Mouse (Mus musculus) E14TG2a.4 (cell line): Measurements from ENCODE around the gene Pcdh9.

Experiments used
- H3K27me3 ChIP-seq: 2 replicates; pipeline ENCODE4 v1.6.1; 2014; ENCODE audit warnings: low read length, control low read depth; ENCODE audit not compliant: insufficient read depth
- H3K36me3 ChIP-seq: 2 replicates; pipeline ENCODE4 v1.6.1; 2014; ENCODE audit warnings: low read length, control low read depth; ENCODE audit not compliant: insufficient read depth
- H3K4me1 ChIP-seq: replicated peaks from 2 replicates; pipeline ENCODE4 v1.6.1; 2014; ENCODE audit warnings: low read depth, low read length, control low read depth
- H3K4me3 ChIP-seq: replicated peaks from 2 replicates; pipeline ENCODE4 v1.5.1; 2014; ENCODE audit warnings: mild to moderate bottlenecking, low read length
- H3K9me3 ChIP-seq: 2 replicates; pipeline ENCODE4 v1.6.1; 2014; ENCODE audit warnings: low read length, control low read depth
- CTCF ChIP-seq: conservative IDR thresholded peaks from 2 replicates; pipeline ENCODE4 v1.5.1; 2014; ENCODE audit warnings: low read length
- NANOG ChIP-seq: IDR thresholded peaks from 2 replicates; pipeline ENCODE4 v1.6.1; 2014; ENCODE audit warnings: borderline replicate concordance, low read length, mixed read lengths
- POU5F1 ChIP-seq: IDR thresholded peaks from 2 replicates; pipeline ENCODE4 v1.6.1; 2014; ENCODE audit warnings: low read length, borderline replicate concordance

Pcdh9 gene

DNA sequence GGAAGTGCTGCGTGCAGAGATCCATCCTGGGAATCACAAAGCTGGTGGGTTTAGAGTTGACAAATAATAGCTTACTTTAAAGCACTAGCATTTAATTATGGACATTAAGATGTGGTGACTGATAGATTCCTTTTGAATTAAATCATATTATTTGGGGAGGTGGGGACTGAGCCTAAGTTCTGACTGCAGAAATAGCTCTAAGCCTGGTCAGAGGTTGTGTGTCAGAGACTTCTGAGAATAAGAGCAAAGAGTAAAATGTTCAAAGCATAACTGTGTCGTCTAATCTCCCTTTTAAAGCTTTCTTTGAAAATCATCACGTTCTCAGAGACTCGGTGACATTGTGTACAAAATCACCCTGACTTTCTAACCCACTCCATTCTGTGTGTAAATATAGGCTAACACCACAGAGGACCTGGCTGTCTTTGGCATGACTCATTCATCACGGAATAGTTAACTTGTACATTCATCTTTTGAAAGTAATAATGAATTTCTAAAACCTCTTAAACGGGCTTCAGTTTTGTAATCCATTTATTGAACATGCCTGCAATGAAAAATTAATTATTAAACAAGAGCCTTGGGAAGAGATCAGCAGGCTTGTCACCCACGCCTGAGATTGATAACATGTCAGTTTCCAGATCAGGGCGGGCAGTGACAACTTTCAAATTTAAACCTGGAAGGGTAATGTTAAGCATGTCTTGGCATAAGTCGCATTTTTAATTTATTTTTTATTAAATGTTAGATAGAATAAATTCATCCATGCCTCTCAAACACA lies 236.3 kb downstream of the Pcdh9 start:
- H3K4me3 ChIP-seq, result no peak overlapping the region
- no peaks in the 10 kb centered on the region for H3K36me3 ChIP-seq
- H3K4me1 ChIP-seq, result no peaks in the 10 kb centered on the region
- TF ChIP-seq CTCF, result no peak
- TF ChIP-seq POU5F1, result no peak
- no peak for TF ChIP-seq NANOG
- H3K27me3 ChIP-seq, result no peaks in the 10 kb centered on the region
- H3K9me3 ChIP-seq, result no peaks in the 10 kb centered on the region

DNA sequence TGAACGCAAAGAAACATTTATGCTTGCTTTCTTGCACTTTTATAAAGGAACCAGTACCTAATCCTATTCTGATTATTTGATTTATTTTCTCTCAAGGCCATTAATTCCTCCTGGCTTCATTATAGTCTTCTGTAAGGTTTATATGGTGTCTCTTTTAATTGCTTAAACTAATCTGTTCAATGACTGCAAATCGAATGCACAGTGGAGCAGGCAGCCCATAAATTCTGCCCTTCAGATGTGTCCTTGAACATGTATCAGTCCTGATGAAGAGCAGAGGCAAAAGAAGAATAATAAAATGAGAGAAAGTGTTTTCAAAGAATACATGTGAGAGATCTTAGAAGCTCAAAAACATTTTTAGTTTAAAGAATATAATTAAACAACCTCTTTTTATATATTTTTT lies 263.2 kb downstream of the Pcdh9 start:
- Histone ChIP-seq H3K36me3 (no peaks in the 10 kb centered on the region), H3K9me3 (no peaks in the 10 kb centered on the region), H3K4me1 (no peaks in the 10 kb centered on the region), H3K4me3 (no peak overlapping the region), H3K27me3 (no peaks in the 10 kb centered on the region)
- TF ChIP-seq CTCF, result no peak
- no peak for TF ChIP-seq POU5F1
- TF ChIP-seq NANOG, result no peak

DNA sequence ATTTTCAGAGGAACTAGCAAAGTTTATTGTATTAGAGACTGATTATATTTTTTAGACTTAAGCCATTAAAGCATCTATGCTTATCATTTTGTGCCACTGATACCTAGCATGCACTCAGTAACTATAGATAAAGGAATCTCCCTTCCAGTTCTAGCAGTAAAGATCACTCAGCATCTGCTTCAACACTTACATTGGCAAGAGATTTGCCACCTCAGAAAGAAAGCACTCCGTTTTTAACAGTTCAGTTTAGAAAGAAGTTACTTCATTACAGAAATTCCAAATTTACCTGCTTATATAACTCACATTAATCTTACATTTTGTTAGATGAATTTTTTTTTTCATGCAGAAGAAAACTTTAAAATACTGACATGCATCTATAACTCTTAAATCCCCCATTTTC lies 266.3 kb downstream of the Pcdh9 start:
- H3K27me3 ChIP-seq, result no peaks in the 10 kb centered on the region
- no peaks in the 10 kb centered on the region for H3K9me3 ChIP-seq
- no peaks in the 10 kb centered on the region for H3K4me1 ChIP-seq
- no peaks in the 10 kb centered on the region for H3K36me3 ChIP-seq
- TF ChIP-seq POU5F1 (no peak), NANOG (no peak), CTCF (no peak)
- no peak overlapping the region for H3K4me3 ChIP-seq

DNA sequence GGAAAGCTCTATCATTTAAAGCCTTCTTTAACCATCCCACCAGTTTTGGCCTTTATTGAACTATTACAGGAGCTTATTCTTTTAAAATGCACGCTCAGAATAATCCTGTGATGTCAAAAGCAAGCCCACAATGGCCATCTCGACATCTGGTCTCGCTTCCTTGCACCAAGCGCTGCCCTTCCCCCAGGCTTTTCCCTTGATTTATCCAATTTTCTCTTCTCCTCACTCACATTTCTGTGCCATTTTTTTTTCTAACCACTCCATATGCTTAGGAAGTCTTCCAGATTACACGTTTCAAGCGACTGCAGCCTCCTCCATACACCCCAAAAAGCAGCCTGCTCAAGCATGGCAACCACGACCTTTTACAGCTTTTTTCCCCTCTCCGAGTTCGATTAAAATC lies 269.3 kb downstream of the Pcdh9 start:
- Histone ChIP-seq H3K4me3 (no peak overlapping the region), H3K36me3 (no peaks in the 10 kb centered on the region), H3K9me3 (no peaks in the 10 kb centered on the region), H3K4me1 (no peaks in the 10 kb centered on the region), H3K27me3 (no peaks in the 10 kb centered on the region)
- TF ChIP-seq CTCF (no peak), POU5F1 (no peak), NANOG (no peak)

DNA sequence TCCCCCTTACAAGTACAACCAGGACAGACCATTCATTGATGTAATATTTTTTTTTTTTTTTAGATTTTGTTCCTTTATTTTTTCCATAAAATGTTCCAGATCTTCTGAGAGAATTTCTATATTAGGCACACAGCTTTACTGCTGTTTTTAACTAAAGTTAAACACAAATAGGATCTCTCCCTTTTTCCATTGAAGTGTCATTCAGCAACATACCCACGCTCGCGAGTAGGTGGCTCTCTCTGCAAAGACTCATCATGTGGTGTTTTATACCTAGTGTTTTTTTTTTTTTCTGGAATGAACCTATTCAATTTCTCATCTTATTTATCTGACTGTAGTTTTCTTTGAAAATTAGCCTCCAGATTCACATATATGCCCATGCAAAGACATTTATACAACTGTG lies 282.9 kb downstream of the Pcdh9 start:
- H3K36me3 ChIP-seq, result no peaks in the 10 kb centered on the region
- no peaks in the 10 kb centered on the region for H3K27me3 ChIP-seq
- TF ChIP-seq POU5F1 (no peak), NANOG (no peak), CTCF (no peak)
- H3K4me1 ChIP-seq, result no peaks in the 10 kb centered on the region
- H3K9me3 ChIP-seq, result no peaks in the 10 kb centered on the region
- no peak overlapping the region for H3K4me3 ChIP-seq

DNA sequence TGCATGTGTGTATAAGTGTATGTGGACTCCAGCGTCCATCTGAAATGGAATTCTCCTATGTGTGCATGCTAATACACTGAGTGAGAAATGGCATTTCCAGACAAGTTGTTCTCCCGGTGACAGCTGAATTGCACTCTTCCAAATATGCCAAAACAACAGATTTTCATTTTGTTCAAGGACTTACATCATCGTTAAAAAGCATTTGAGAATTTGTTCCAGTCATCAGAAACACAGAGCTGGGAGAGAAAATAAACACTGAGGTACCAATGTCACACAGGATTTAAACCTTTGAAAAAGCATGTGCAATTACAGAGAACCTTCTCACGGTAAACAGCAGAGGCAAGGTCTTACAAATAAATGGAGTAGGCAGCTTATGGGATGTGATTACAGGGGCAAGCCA lies 290.5 kb downstream of the Pcdh9 start:
- no peaks in the 10 kb centered on the region for H3K4me1 ChIP-seq
- no peak overlapping the region for H3K4me3 ChIP-seq
- H3K36me3 ChIP-seq, result no peaks in the 10 kb centered on the region
- H3K9me3 ChIP-seq, result no peaks in the 10 kb centered on the region
- H3K27me3 ChIP-seq, result no peaks in the 10 kb centered on the region
- no peak for TF ChIP-seq CTCF
- no peak for TF ChIP-seq POU5F1
- TF ChIP-seq NANOG, result no peak

DNA sequence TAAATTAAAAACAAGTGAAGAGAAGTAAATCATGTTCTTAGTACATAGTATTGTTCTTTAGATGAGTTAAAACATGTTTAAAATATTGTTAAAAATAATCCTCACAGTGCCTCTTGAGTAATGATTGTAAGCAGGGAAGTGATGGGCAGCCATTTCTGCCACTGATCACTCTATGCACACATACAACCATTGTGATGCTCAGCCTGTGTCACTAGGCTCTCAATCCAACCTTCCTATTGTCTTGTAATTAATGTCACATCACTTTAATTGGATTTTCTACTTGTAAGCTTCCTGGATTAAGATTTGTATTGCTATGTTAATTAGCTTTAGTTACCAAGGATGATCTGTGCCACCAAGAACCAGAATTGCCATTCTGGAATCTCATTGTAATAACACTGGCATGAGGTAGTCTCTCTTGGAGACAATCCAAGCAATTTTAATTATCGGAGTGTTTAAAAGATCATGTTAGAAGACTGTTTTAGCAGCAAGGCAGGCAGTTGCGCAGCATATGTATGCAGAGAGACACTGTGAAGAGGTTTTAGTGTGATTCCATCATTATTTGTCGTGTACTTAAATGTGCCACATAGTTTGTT lies 305.0 kb downstream of the Pcdh9 start:
- H3K4me1 ChIP-seq, result no peaks in the 10 kb centered on the region
- no peaks in the 10 kb centered on the region for H3K27me3 ChIP-seq
- no peak overlapping the region for H3K4me3 ChIP-seq
- no peaks in the 10 kb centered on the region for H3K9me3 ChIP-seq
- no peaks in the 10 kb centered on the region for H3K36me3 ChIP-seq
- no peak for TF ChIP-seq NANOG
- no peak for TF ChIP-seq CTCF

DNA sequence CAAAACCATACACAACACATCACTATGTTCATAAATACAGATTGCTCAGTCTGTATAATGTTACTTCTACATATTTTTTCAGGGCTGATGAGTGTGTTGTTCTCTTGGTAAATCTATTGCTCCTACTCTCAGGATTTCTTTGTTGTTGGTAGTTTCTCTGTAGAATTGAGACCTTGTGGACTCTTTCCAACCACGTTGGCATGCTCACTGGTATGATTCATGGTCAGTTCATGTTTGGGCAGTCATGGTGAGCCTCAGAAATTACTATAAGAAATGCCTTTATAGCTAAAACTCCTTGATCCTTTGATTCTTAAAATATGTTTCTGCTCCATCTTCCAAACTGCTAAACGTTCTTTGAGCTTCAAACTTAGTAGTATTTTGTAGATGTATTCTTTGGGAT lies 326.1 kb downstream of the Pcdh9 start:
- no peak for TF ChIP-seq CTCF
- no peak for TF ChIP-seq POU5F1
- no peak for TF ChIP-seq NANOG
- Histone ChIP-seq H3K27me3 (no peaks in the 10 kb centered on the region), H3K9me3 (no peaks in the 10 kb centered on the region), H3K4me3 (no peak overlapping the region), H3K36me3 (no peaks in the 10 kb centered on the region), H3K4me1 (no peaks in the 10 kb centered on the region)

DNA sequence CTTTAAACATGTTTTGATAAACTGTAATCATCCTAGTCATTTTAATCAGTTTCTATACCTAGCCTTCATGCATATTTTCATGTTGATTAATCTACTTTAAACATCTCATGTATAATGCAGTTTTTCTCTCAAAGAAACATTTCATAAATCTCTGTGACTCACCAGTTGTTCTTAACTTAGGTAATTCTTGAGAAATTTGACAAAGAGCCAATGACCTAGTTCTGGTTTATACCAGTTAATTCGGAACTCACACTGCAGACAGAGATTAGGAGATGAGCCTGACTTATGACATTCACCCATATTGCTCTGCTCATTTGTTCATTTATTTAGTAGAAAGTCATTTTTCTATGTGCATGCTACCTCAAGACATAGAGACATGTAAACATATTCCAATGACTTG lies 328.9 kb downstream of the Pcdh9 start:
- Histone ChIP-seq H3K4me3 (no peak overlapping the region), H3K36me3 (no peaks in the 10 kb centered on the region), H3K4me1 (no peaks in the 10 kb centered on the region), H3K27me3 (no peaks in the 10 kb centered on the region), H3K9me3 (no peaks in the 10 kb centered on the region)
- no peak for TF ChIP-seq NANOG
- no peak for TF ChIP-seq POU5F1
- TF ChIP-seq CTCF, result no peak
